10 mouse cellular contexts compared by ENCODE assay signal in genomic region chr15:80529955-80530869, GRCm38 (mm10). TPM values are rescaled to one million over a fixed set of nuclear protein-coding genes. Genes with fewer than 3 reads are reported as not detected.
DNase-seq lines count a peak whose midpoint lies in the region; ATAC-seq and TF ChIP-seq lines count a peak whose summit lies in the region.
"Had no signal": no experiment of that assay in that cellular context is flagged by ENCODE, and none has a peak within 500 bp of the region (broad histone marks: within the 10 kb centered on the region; RNA-seq: fewer than 3 reads in every experiment).

No protein-coding gene starts in this region.

- H3K4me1 ChIP-seq in hindbrain, embryonic 13.5 days (replicated peaks), result peaks cover 15% of the 10 kb centered on the region; the same call in 1 of the 2 replicates
- H3K4me1 ChIP-seq in liver, postnatal 0 days (ENCODE audit: insufficient read depth), result peaks cover 16% of the 10 kb centered on the region
- no peaks in the 10 kb centered on the region for H3K4me1 ChIP-seq in lung, postnatal 0 days (ENCODE audit: insufficient read depth, low read depth, low read length)
- H3K4me1 ChIP-seq: embryonic facial prominence, embryonic 15.5 days; stomach, embryonic 15.5 days had no signal

- 0 out of 2 replicates have a peak, but pooled peaks cover 3% of the 10 kb centered on the region for H3K27me3 ChIP-seq in hindbrain, embryonic 13.5 days
- H3K27me3 ChIP-seq in liver, postnatal 0 days (ENCODE audit: insufficient read depth, low read length), result no peaks in the 10 kb centered on the region
- H3K27me3 ChIP-seq in lung, postnatal 0 days (replicated peaks; ENCODE audit: insufficient read depth, low read length), result no peaks in the 10 kb centered on the region
- H3K27me3 ChIP-seq: embryonic facial prominence, embryonic 15.5 days; stomach, embryonic 15.5 days had no signal

- 0 out of 2 replicates have a peak overlapping the region, but pooled peaks have one; percentile 36 for H3K27ac ChIP-seq in hindbrain, embryonic 13.5 days
- peak overlapping the region; percentile 34; the same call in 1 of the 2 replicates for H3K27ac ChIP-seq in liver, postnatal 0 days (ENCODE audit: low read depth)
- H3K27ac ChIP-seq in lung, postnatal 0 days (ENCODE audit: low read length), result no peak overlapping the region
- H3K27ac ChIP-seq: embryonic facial prominence, embryonic 15.5 days; stomach, embryonic 15.5 days had no signal

- H3K4me2 ChIP-seq in hindbrain, embryonic 13.5 days, result peak overlapping the region; percentile 29
- H3K4me2 ChIP-seq in liver, postnatal 0 days (ENCODE audit: low read depth, low read length), result no peak overlapping the region
- no peak overlapping the region for H3K4me2 ChIP-seq in lung, postnatal 0 days (replicated peaks; ENCODE audit: low read depth, low read length)
- H3K4me2 ChIP-seq: embryonic facial prominence, embryonic 15.5 days; stomach, embryonic 15.5 days had no signal

- TF ChIP-seq EP300 in liver, postnatal 0 days (IDR thresholded peaks at IDR 0.05; ENCODE audit: low read depth), result no peak
- no peak for TF ChIP-seq EP300 in lung, postnatal 0 days (IDR thresholded peaks at IDR 0.05)

- peak; percentile 29 to 60 for DNase-seq in layer of hippocampus, adult 18-20 months (ENCODE audit: low spot score in 2 of 2)
- DNase-seq in layer of hippocampus, postnatal 36 days, result no peak
- no peak for DNase-seq in liver, postnatal 0 days
- peak; percentile 66 for DNase-seq in right cerebral cortex, postnatal 4 days
- no peak for DNase-seq in spleen, postnatal 14 days (ENCODE audit: low spot score in 2 of 2)
- DNase-seq in kidney, adult 11 months, result no peak
- no peak for DNase-seq in lung, postnatal 0 days (ENCODE audit: low spot score)

- 36% methylated on average over 20 of the region's 20 CpGs for WGBS in hindbrain, embryonic 13.5 days
- 63% methylated on average over 20 of the region's 20 CpGs for WGBS in liver, postnatal 0 days (ENCODE audit: insufficient replicate concordance)
- 55% methylated on average over 20 of the region's 20 CpGs for WGBS in lung, postnatal 0 days

- H3K4me3 ChIP-seq in hindbrain, embryonic 13.5 days, result no peak overlapping the region
- no peak overlapping the region for H3K4me3 ChIP-seq in liver, postnatal 0 days (ENCODE audit: low read depth, low read length)
- no peak overlapping the region for H3K4me3 ChIP-seq in lung, postnatal 0 days (ENCODE audit: low read depth, low read length)
- H3K4me3 ChIP-seq: embryonic facial prominence, embryonic 15.5 days; stomach, embryonic 15.5 days had no signal

- TF ChIP-seq CTCF in liver, postnatal 0 days (IDR thresholded peaks at IDR 0.05; ENCODE audit: low read depth), result no peak
- no peak for TF ChIP-seq CTCF in lung, postnatal 0 days (IDR thresholded peaks at IDR 0.05)

- no peak for ATAC-seq in hindbrain, embryonic 13.5 days (ENCODE audit: low FRiP score)
- no peak for ATAC-seq in liver, postnatal 0 days
- no peak for ATAC-seq in lung, postnatal 0 days

- no peaks in the 10 kb centered on the region for H3K36me3 ChIP-seq in hindbrain, embryonic 13.5 days
- no peaks in the 10 kb centered on the region for H3K36me3 ChIP-seq in liver, postnatal 0 days (replicated peaks; ENCODE audit: insufficient read depth, low read length)
- no peaks in the 10 kb centered on the region for H3K36me3 ChIP-seq in lung, postnatal 0 days (ENCODE audit: insufficient read depth, low read length)
- H3K36me3 ChIP-seq: embryonic facial prominence, embryonic 15.5 days; stomach, embryonic 15.5 days had no signal

- H3K9ac ChIP-seq in hindbrain, embryonic 13.5 days, result peak overlapping the region; percentile 36
- H3K9ac ChIP-seq in liver, postnatal 0 days (replicated peaks), result no peak overlapping the region
- H3K9ac ChIP-seq in lung, postnatal 0 days (replicated peaks; ENCODE audit: low read depth), result no peak overlapping the region
- H3K9ac ChIP-seq: embryonic facial prominence, embryonic 15.5 days; stomach, embryonic 15.5 days had no signal

- no peaks in the 10 kb centered on the region for H3K9me3 ChIP-seq in hindbrain, embryonic 13.5 days
- no peaks in the 10 kb centered on the region for H3K9me3 ChIP-seq in liver, postnatal 0 days (ENCODE audit: low read length)
- no peaks in the 10 kb centered on the region for H3K9me3 ChIP-seq in lung, postnatal 0 days (ENCODE audit: low read length)
- H3K9me3 ChIP-seq: embryonic facial prominence, embryonic 15.5 days; stomach, embryonic 15.5 days had no signal

RNA-seq across cellular contexts. Expression of gene Enthd1, which starts 34.7 kb away (rescaled TPM):
- total RNA-seq in layer of hippocampus, adult 18-20 months (2021), result not detected
- total RNA-seq in layer of hippocampus, postnatal 36 days (2021), result not detected
- not detected in 2 replicates for polyA plus RNA-seq in hindbrain, embryonic 13.5 days (2015; fragmentation: Nextera tagmentation; extraction: Ambion mirVana)
- polyA plus RNA-seq in liver, postnatal 0 days (2015; fragmentation: Nextera tagmentation; extraction: Ambion mirVana), result not detected in 2 replicates
- not detected in 2 replicates for polyA plus RNA-seq in lung, postnatal 0 days (2015; fragmentation: Nextera tagmentation; extraction: Ambion mirVana)
- polyA plus RNA-seq: embryonic facial prominence, embryonic 15.5 days; stomach, embryonic 15.5 days had no signal

RNA-seq across cellular contexts. Expression of gene Grap2, which starts 42.2 kb away (rescaled TPM):
- under 1 TPM; 0.05 to 0.10 TPM for total RNA-seq in layer of hippocampus, adult 18-20 months (2021)
- total RNA-seq in layer of hippocampus, postnatal 36 days (2021), result under 1 TPM; 0.07 to 0.08 TPM
- polyA plus RNA-seq in hindbrain, embryonic 13.5 days (2015; fragmentation: Nextera tagmentation; extraction: Ambion mirVana), result 0.97 and 1.3 TPM in 2 replicates
- polyA plus RNA-seq in liver, postnatal 0 days (2015; fragmentation: Nextera tagmentation; extraction: Ambion mirVana), result 12.1 and 13.3 TPM in 2 replicates
- 1.9 and 2.2 TPM in 2 replicates for polyA plus RNA-seq in lung, postnatal 0 days (2015; fragmentation: Nextera tagmentation; extraction: Ambion mirVana)

Comparison
In these comparisons a context has a peak if more than half of its experiments do, and no peak if none do; other contexts are left out.
1. DNase-seq: peak in layer of hippocampus, adult 18-20 months (2 of 2) and right cerebral cortex, postnatal 4 days (single experiment); none in layer of hippocampus, postnatal 36 days (0 of 2), liver, postnatal 0 days (single experiment), spleen, postnatal 14 days (0 of 2), kidney, adult 11 months (single experiment) and lung, postnatal 0 days (single experiment).